Mouse (Mus musculus) liver, postnatal 0 days (tissue): ENCODE data around the gene Sorcs2. TPM values are rescaled to one million over a fixed set of nuclear protein-coding genes. Genes with fewer than 3 reads are reported as not detected.

Source experiments
- ATAC-seq: fragments of 200-750 bp; cut with Nextera tagmentation; 2 replicates; pipeline ENCODE4 v1.8.0; 2017; ENCODE audit warnings: mild to moderate bottlenecking, moderate library complexity
- DNase-seq: peaks from one replicate; pipeline ENCODE4 v3.0.0-alpha.2; 2016
- H3K27ac ChIP-seq: fragments of 300-500 bp; sonication (generic); 2 replicates; pipeline ENCODE4 v1.5.1; 2014; ENCODE audit warnings: antibody characterized with exemption, moderate library complexity, mild to moderate bottlenecking, low read depth
- H3K27me3 ChIP-seq: fragments of 300-500 bp; sonication (generic); 2 replicates; pipeline ENCODE4 v1.6.1; 2014; ENCODE audit warnings: low read length, control low read depth, mixed read lengths; ENCODE audit not compliant: insufficient read depth
- H3K36me3 ChIP-seq: fragments of 300-500 bp; sonication (generic); replicated peaks from 2 replicates; pipeline ENCODE4 v1.6.1; 2014; ENCODE audit warnings: mild to moderate bottlenecking, control low read depth, low read length, moderate library complexity, mixed read lengths; ENCODE audit not compliant: insufficient read depth
- H3K4me1 ChIP-seq: fragments of 300-500 bp; sonication (generic); 2 replicates; pipeline ENCODE4 v1.6.1; 2014; ENCODE audit warnings: antibody characterized with exemption, mild to moderate bottlenecking, control low read depth; ENCODE audit not compliant: insufficient read depth
- H3K4me2 ChIP-seq: fragments of 300-500 bp; sonication (generic); 2 replicates; pipeline ENCODE4 v1.6.1; 2014; ENCODE audit warnings: low read depth, mild to moderate bottlenecking, low read length, moderate library complexity, mixed read lengths
- H3K4me3 ChIP-seq: fragments of 300-500 bp; sonication (generic); 2 replicates; pipeline ENCODE4 v1.5.1; 2014; ENCODE audit warnings: low read depth, low read length
- H3K9ac ChIP-seq: fragments of 300-500 bp; sonication (generic); replicated peaks from 2 replicates; pipeline ENCODE4 v1.6.1; 2014; ENCODE audit warnings: mild to moderate bottlenecking, moderate library complexity
- H3K9me3 ChIP-seq: fragments of 300-500 bp; sonication (generic); 2 replicates; pipeline ENCODE4 v1.6.1; 2016; ENCODE audit warnings: mild to moderate bottlenecking, control low read depth, low read length, mixed read lengths
- CTCF ChIP-seq: sonication (generic); IDR thresholded peaks from 2 replicates; pipeline ENCODE4 v1.5.1; 2016; ENCODE audit warnings: antibody characterized with exemption, low read depth
- EP300 ChIP-seq: IDR thresholded peaks from 2 replicates; pipeline ENCODE4 v1.6.1; 2016; ENCODE audit warnings: antibody characterized with exemption, low read depth, mild to moderate bottlenecking
- WGBS: fragments of 180-500 bp; shearing (Covaris S2); extraction: QIAGEN DNeasy Blood & Tissue Kit; methylation state at CpG from one replicate; pipeline ENCODE4 v1.1.7; 2014; ENCODE audit not compliant: insufficient replicate concordance; 5-methylcytosine and 5-hydroxymethylcytosine counted together
- polyA plus RNA-seq: library from polyadenylated mRNA; unstranded; fragments of >200 nt; fragmentation: Nextera tagmentation; extraction: Ambion mirVana; gene quantifications from 2 replicates; pipeline ENCODE4 v1.2.1, GENCODE M21; 2015

Gene Sorcs2
- polyA plus RNA-seq, 1 experiment from 2014 or later, result 0.33 TPM

- Histone ChIP-seq H3K4me3 (no peak overlapping the region), H3K27ac (no peak overlapping the region), H3K36me3 (no peaks in the 10 kb centered on the region), H3K4me2 (no peak overlapping the region), H3K27me3 (no peaks in the 10 kb centered on the region), H3K9me3 (no peaks in the 10 kb centered on the region), H3K9ac (no peak overlapping the region), H3K4me1 (0 out of 2 replicates have a peak, but pooled peaks cover 3% of the 10 kb centered on the region)
- 77% methylated on average over 3 of the region's 3 CpGs for WGBS
- DNase-seq, result no peak
- TF ChIP-seq CTCF (no peak), EP300 (no peak)
- ATAC-seq, result no peak
These were observed 42.3 kb downstream of the Sorcs2 start for GRCm38 (mm10) chr5:36355683-36356082.

GRCm38 (mm10) chr5:36353679-36354078 lies 44.3 kb downstream of the Sorcs2 start:
- Histone ChIP-seq H3K4me1 (0 out of 2 replicates have a peak, but pooled peaks cover 3% of the 10 kb centered on the region), H3K4me3 (no peak overlapping the region), H3K36me3 (no peaks in the 10 kb centered on the region), H3K9ac (no peak overlapping the region), H3K27me3 (no peaks in the 10 kb centered on the region), H3K4me2 (no peak overlapping the region), H3K27ac (no peak overlapping the region), H3K9me3 (no peaks in the 10 kb centered on the region)
- TF ChIP-seq CTCF, result no peak
- no peak for TF ChIP-seq EP300
- ATAC-seq (no peak), DNase-seq (no peak)
- 80% methylated on average over 6 of the region's 6 CpGs for WGBS

- Histone ChIP-seq H3K4me3 (no peak overlapping the region), H3K4me1 (0 out of 2 replicates have a peak, but pooled peaks cover 3% of the 10 kb centered on the region), H3K4me2 (no peak overlapping the region), H3K9me3 (no peaks in the 10 kb centered on the region), H3K9ac (no peak overlapping the region), H3K27me3 (no peaks in the 10 kb centered on the region), H3K36me3 (no peaks in the 10 kb centered on the region), H3K27ac (no peak overlapping the region)
- ATAC-seq (no peak), DNase-seq (no peak)
- 64% methylated on average over 2 of the region's 2 CpGs for WGBS
- TF ChIP-seq CTCF (no peak), EP300 (no peak)
These were observed 44.7 kb downstream of the Sorcs2 start for GRCm38 (mm10) chr5:36353194-36353593.

GRCm38 (mm10) chr5:36346698-36347097 lies 51.2 kb downstream of the Sorcs2 start:
- no peak overlapping the region for H3K27ac ChIP-seq
- no peaks in the 10 kb centered on the region for H3K9me3 ChIP-seq
- H3K27me3 ChIP-seq, result no peaks in the 10 kb centered on the region
- H3K9ac ChIP-seq, result no peak overlapping the region
- DNase-seq (no peak), ATAC-seq (no peak)
- H3K4me1 ChIP-seq, result no peaks in the 10 kb centered on the region
- WGBS, result 75% methylated on average over 4 of the region's 4 CpGs
- H3K36me3 ChIP-seq, result no peaks in the 10 kb centered on the region
- H3K4me2 ChIP-seq, result no peak overlapping the region
- H3K4me3 ChIP-seq, result no peak overlapping the region
- TF ChIP-seq EP300 (no peak), CTCF (no peak)

GRCm38 (mm10) chr5:36339283-36339682 lies 58.7 kb downstream of the Sorcs2 start:
- H3K4me1 ChIP-seq, result no peaks in the 10 kb centered on the region
- no peak for TF ChIP-seq CTCF
- TF ChIP-seq EP300, result no peak

GRCm38 (mm10) chr5:36336252-36336651 lies 61.7 kb downstream of the Sorcs2 start:
- TF ChIP-seq CTCF, result no peak
- no peak for TF ChIP-seq EP300
- Histone ChIP-seq H3K4me1 (no peaks in the 10 kb centered on the region), H3K4me2 (no peak overlapping the region), H3K27me3 (no peaks in the 10 kb centered on the region), H3K9me3 (no peaks in the 10 kb centered on the region), H3K27ac (no peak overlapping the region), H3K4me3 (no peak overlapping the region), H3K9ac (no peak overlapping the region), H3K36me3 (no peaks in the 10 kb centered on the region)
- ATAC-seq, result no peak
- WGBS, result 55% methylated on average over 7 of the region's 7 CpGs
- no peak for DNase-seq

More at GRCm38 (mm10) chr5:36339283-36339682, 58.7 kb downstream of the Sorcs2 start:
- WGBS, result 71% methylated on average over 3 of the region's 3 CpGs
- no peak overlapping the region for H3K9ac ChIP-seq
- ATAC-seq (no peak), DNase-seq (no peak)
- H3K9me3 ChIP-seq, result no peaks in the 10 kb centered on the region
- H3K4me2 ChIP-seq, result no peak overlapping the region
- no peak overlapping the region for H3K4me3 ChIP-seq
- no peak overlapping the region for H3K27ac ChIP-seq
- no peaks in the 10 kb centered on the region for H3K27me3 ChIP-seq
- no peaks in the 10 kb centered on the region for H3K36me3 ChIP-seq

GRCm38 (mm10) chr5:36335661-36336060 lies 62.3 kb downstream of the Sorcs2 start:
- Histone ChIP-seq H3K27me3 (no peaks in the 10 kb centered on the region), H3K9ac (no peak overlapping the region), H3K4me2 (no peak overlapping the region), H3K27ac (no peak overlapping the region), H3K4me3 (no peak overlapping the region), H3K36me3 (no peaks in the 10 kb centered on the region), H3K4me1 (no peaks in the 10 kb centered on the region), H3K9me3 (no peaks in the 10 kb centered on the region)
- TF ChIP-seq EP300 (no peak), CTCF (no peak)
- DNase-seq, result no peak
- 63% methylated on average over 2 of the region's 2 CpGs for WGBS
- ATAC-seq, result no peak
